Mouse (Mus musculus) CD4-positive helper T cell, adult 2 months (primary cell): ENCODE data around the gene Map4k4.
A peak's percentile ranks its signal among the peaks of the same experiment; 100 is the strongest.

ENCODE experiments used
- DNase-seq: peaks from one replicate; pipeline ENCODE4 v3.0.0-alpha.2; 2012; ENCODE audit warnings: low read depth, missing footprints, low spot score

Map4k4 gene

GRCm38 (mm10) chr1:39898686-39899085, 2.0 kb upstream of the Map4k4 start:
- no peak for DNase-seq

GRCm38 (mm10) chr1:39901063-39901811, 524 bp downstream of the Map4k4 start:
- DNase-seq, result peak; percentile 59

GRCm38 (mm10) chr1:39901851-39902703, 1.4 kb downstream of the Map4k4 start:
- DNase-seq, result peak; percentile 52

- DNase-seq, result no peak
These were observed 2.0 kb downstream of the Map4k4 start for GRCm38 (mm10) chr1:39902704-39903151.

- DNase-seq, result peak; percentile 63
These were observed 4.0 kb downstream of the Map4k4 start for GRCm38 (mm10) chr1:39904720-39905119.

GRCm38 (mm10) chr1:39906921-39907320, 6.2 kb downstream of the Map4k4 start:
- DNase-seq, result peak; percentile 40

- DNase-seq, result no peak
These were observed 8.3 kb downstream of the Map4k4 start for GRCm38 (mm10) chr1:39908976-39909375.

GRCm38 (mm10) chr1:39911446-39911845, 10.7 kb downstream of the Map4k4 start:
- DNase-seq, result peak; percentile 76

- DNase-seq, result no peak
These were observed 12.5 kb downstream of the Map4k4 start for GRCm38 (mm10) chr1:39913256-39913655.

- peak; percentile 34 for DNase-seq
These were observed 15.4 kb downstream of the Map4k4 start for GRCm38 (mm10) chr1:39916144-39916543.

GRCm38 (mm10) chr1:39917855-39918516, 17.3 kb downstream of the Map4k4 start:
- DNase-seq, result peak; percentile 88

GRCm38 (mm10) chr1:39918517-39919115, 17.9 kb downstream of the Map4k4 start:
- peak; percentile 50 for DNase-seq

GRCm38 (mm10) chr1:39920616-39921015, 19.9 kb downstream of the Map4k4 start:
- no peak for DNase-seq

GRCm38 (mm10) chr1:39921996-39922395, 21.3 kb downstream of the Map4k4 start:
- DNase-seq, result peak; percentile 56

GRCm38 (mm10) chr1:39922714-39923113, 22.0 kb downstream of the Map4k4 start:
- DNase-seq, result peak; percentile 83

- peak; percentile 75 for DNase-seq
These were observed 23.0 kb downstream of the Map4k4 start for GRCm38 (mm10) chr1:39923395-39924337.

- DNase-seq, result no peak
These were observed 30.3 kb downstream of the Map4k4 start for GRCm38 (mm10) chr1:39931055-39931454.

- no peak for DNase-seq
These were observed 31.6 kb downstream of the Map4k4 start for GRCm38 (mm10) chr1:39932216-39932739.

- peak; percentile 59 for DNase-seq
These were observed 32.2 kb downstream of the Map4k4 start for GRCm38 (mm10) chr1:39932922-39933321.

- DNase-seq, result peak; percentile 33
These were observed 34.2 kb downstream of the Map4k4 start for GRCm38 (mm10) chr1:39934954-39935353.
